ENCODE assay signal across 35 mouse cellular contexts in the genomic region with DNA sequence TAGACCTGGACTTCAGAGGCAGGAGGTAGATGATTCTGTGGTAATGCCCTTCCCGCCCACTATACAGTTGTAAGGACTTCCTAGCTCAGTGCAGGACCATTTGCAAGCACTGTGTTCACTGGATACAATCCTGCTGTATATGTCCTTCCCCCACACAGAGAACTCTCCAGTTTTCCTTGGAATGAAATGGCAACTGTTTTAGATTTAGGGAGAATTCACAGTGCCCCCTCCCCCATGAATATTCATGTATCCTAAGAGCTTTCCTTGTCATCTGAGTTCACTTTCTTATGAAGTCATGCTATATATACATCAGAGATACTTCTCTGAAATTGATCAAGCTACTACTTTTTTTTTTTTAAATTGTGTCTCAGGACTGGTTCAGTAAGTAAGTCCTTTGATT.
"Had no signal": no experiment of that assay in that cellular context is flagged by ENCODE, and none has a peak within 500 bp of the region (broad histone marks: within the 10 kb centered on the region; RNA-seq: fewer than 3 reads in every experiment).

No protein-coding gene starts in this region.

- DNase-seq: heart, postnatal 10 days; heart, postnatal 14 days; heart, postnatal 36 days; heart, postnatal 4 days; kidney, adult 11 months; kidney, adult 18-20 months; kidney, adult 2 months; kidney, adult 8-10 months; kidney, adult 9 months; kidney, postnatal 10 days; kidney, postnatal 14 days; kidney, postnatal 25 days; kidney, postnatal 36 days; kidney, postnatal 4 days; layer of hippocampus, adult 9-11 months; layer of hippocampus, postnatal 36 days had no signal

- H3K4me3 ChIP-seq: heart, embryonic 12.5 days; heart, embryonic 13.5 days; heart, embryonic 15.5 days; hindbrain, embryonic 10.5 days; hindbrain, embryonic 12.5 days; hindbrain, embryonic 13.5 days; hindbrain, embryonic 15.5 days; intestine, embryonic 15.5 days; kidney, embryonic 15.5 days; layer of hippocampus, adult 2 months; left cerebral cortex, adult 2 months had no signal

- ATAC-seq: hindbrain, embryonic 16.5 days; hindbrain, postnatal 0 days; inflammation-experienced regulatory T-cells, adult 6 months; intestine, embryonic 15.5 days; intestine, embryonic 16.5 days; intestine, postnatal 0 days had no signal

- H3K9ac ChIP-seq: heart, embryonic 12.5 days; heart, embryonic 13.5 days; heart, embryonic 15.5 days; hindbrain, embryonic 12.5 days; hindbrain, embryonic 13.5 days; hindbrain, embryonic 14.5 days; hindbrain, embryonic 15.5 days; intestine, embryonic 15.5 days; kidney, embryonic 15.5 days had no signal

- H3K27me3 ChIP-seq: heart, embryonic 12.5 days; heart, embryonic 13.5 days; heart, embryonic 15.5 days; hindbrain, embryonic 12.5 days; hindbrain, embryonic 13.5 days; hindbrain, embryonic 15.5 days; intestine, embryonic 15.5 days; kidney, embryonic 15.5 days had no signal

- H3K27ac ChIP-seq: heart, embryonic 13.5 days; heart, embryonic 15.5 days; hindbrain, embryonic 10.5 days; hindbrain, embryonic 12.5 days; hindbrain, embryonic 13.5 days; hindbrain, embryonic 14.5 days; hindbrain, embryonic 15.5 days; hindbrain, postnatal 0 days; intestine, embryonic 15.5 days; kidney, embryonic 15.5 days; kidney, postnatal 0 days; layer of hippocampus, adult 2 months had no signal

- H3K9me3 ChIP-seq: heart, embryonic 12.5 days; heart, embryonic 13.5 days; heart, embryonic 15.5 days; hindbrain, embryonic 10.5 days; hindbrain, embryonic 12.5 days; hindbrain, embryonic 13.5 days; hindbrain, embryonic 15.5 days; intestine, embryonic 15.5 days; kidney, embryonic 15.5 days had no signal

- H3K4me2 ChIP-seq: heart, embryonic 11.5 days; heart, embryonic 12.5 days; heart, embryonic 13.5 days; heart, embryonic 15.5 days; hindbrain, embryonic 12.5 days; hindbrain, embryonic 13.5 days; hindbrain, embryonic 14.5 days; hindbrain, embryonic 15.5 days; intestine, embryonic 15.5 days; kidney, embryonic 15.5 days had no signal

- H3K36me3 ChIP-seq: heart, embryonic 12.5 days; heart, embryonic 13.5 days; heart, embryonic 15.5 days; hindbrain, embryonic 10.5 days; hindbrain, embryonic 12.5 days; hindbrain, embryonic 13.5 days; hindbrain, embryonic 15.5 days; intestine, embryonic 15.5 days; kidney, embryonic 15.5 days had no signal
